Mouse (Mus musculus): Measurements from ENCODE around the gene Eif2s1. TPM values are rescaled to one million over a fixed set of nuclear protein-coding genes. Genes with fewer than 3 reads are reported as not detected.

Gene Eif2s1
- total and polyA plus RNA-seq, 3 experiments, result 124 to 351 (median 196) TPM

DNA sequence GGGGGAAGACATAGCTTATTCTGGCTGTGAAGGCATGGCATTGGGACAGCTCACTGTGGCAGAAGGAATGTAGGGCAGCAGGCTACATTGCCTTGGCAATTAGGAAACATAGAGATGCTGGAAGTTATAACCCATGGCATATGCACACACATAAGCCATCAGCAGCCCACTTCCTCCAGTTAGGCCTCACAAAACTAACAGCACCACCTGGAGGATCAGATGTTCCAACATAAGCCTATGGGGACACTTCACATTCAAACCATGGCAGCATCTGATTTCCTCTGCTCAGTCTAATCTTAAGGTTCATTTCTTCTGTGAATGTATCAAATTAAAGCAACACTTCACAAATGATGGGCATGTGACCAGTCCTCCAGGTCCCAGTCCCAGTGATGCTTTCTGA is 47.2 kb upstream of the Eif2s1 start:
- dilution Hi-C loops (cut with MboI; ENCODE audit: extremely low pct_ligation_motif_present, extremely low pct_unique_long_range_greater_than_20kb, low sequenced_read_pairs) (no loop called here), in situ Hi-C loops (cut with MboI; ENCODE audit: low pct_ligation_motif_present, low pct_unique_long_range_greater_than_20kb, low sequenced_read_pairs) (loop anchor here (25.0 kb wide), 1 partner anchor 477 kb away; no protein-coding TSS in a partner anchor)
- Histone ChIP-seq H3K36me3 (replicated peaks in 1 of 2; ENCODE audit: control insufficient read depth in 1 of 2, insufficient read depth in 1 of 2, low read length in 1 of 2) (peaks cover 0 to 18% of the 10 kb centered on the region in 2 experiments), H3K9ac (ENCODE audit: insufficient read depth, low read depth) (no peak overlapping the region), H3K4me3 (replicated peaks in 1 of 3; ENCODE audit: low read depth in 2 of 3, low read length in 2 of 3, poor library complexity in 1 of 3) (no peak overlapping the region), H3K4me1 (ENCODE audit: control insufficient read depth in 1 of 2, insufficient read depth in 2 of 2) (peaks cover 2 to 5% of the 10 kb centered on the region in 2 experiments; a peak in 3 of 4 replicates), H3K4me2 (ENCODE audit: insufficient read depth, low read depth, poor library complexity, severe bottlenecking) (no peak overlapping the region), H3K27ac (ENCODE audit: insufficient read depth, low read depth) (no peak overlapping the region), H3K79me2 (replicated peaks; ENCODE audit: control insufficient read depth, extremely low read depth, insufficient read depth, poor library complexity, severe bottlenecking) (no peaks in the 10 kb centered on the region), H3K27me3 (replicated peaks) (no peaks in the 10 kb centered on the region), H3K9me3 (replicated peaks; ENCODE audit: low read length) (no peaks in the 10 kb centered on the region)
- peak; percentile 16 for DNase-seq (ENCODE audit: extremely low read depth)
- TF ChIP-seq CTCF (conservative IDR thresholded peaks at IDR 0.05 in 1 of 2, IDR thresholded peaks at IDR 0.05 in 1 of 2; ENCODE audit: low read depth in 2 of 2, low read length in 2 of 2) (peak in 1 of 2 experiments; percentile 46; a peak in 2 of 4 replicates), USF2 (conservative IDR thresholded peaks at IDR 0.05; ENCODE audit: low read depth, low read length) (no peak), RAD21 (IDR thresholded peaks at IDR 0.05; ENCODE audit: low read depth, low read length) (peak; percentile 41), SMC3 (IDR thresholded peaks at IDR 0.05; ENCODE audit: low read depth, low read length) (peak; percentile 40), ZNF384 (IDR thresholded peaks at IDR 0.05; ENCODE audit: low read depth, low read length) (no peak), SIN3A (IDR thresholded peaks at IDR 0.05; ENCODE audit: low read length) (no peak)

DNA sequence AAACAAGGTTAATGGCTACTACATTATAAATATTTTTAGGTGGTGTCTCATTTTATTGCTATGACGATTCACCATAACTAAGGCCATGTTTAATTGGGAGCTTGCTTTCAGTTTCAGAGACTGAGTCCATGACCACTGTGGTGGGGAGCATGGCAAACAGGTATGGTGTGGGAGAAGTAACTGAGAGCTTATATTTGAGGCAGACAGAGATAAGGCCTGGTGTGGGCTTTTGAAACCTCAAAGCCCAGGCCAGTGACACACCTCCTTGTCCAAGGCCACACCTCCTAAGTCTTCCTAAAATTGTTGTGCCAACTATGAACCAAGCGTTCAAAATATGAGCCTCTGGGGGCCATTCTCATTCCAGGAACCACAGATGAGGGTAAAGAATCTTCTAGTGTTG is 27.1 kb upstream of the Eif2s1 start:
- H3K79me2 ChIP-seq (replicated peaks; ENCODE audit: control insufficient read depth, extremely low read depth, insufficient read depth, poor library complexity, severe bottlenecking), result no peaks in the 10 kb centered on the region
- no peak overlapping the region for H3K27ac ChIP-seq (ENCODE audit: insufficient read depth, low read depth)
- no peaks in the 10 kb centered on the region for H3K4me1 ChIP-seq (ENCODE audit: control insufficient read depth in 1 of 2, insufficient read depth in 2 of 2)
- no peak overlapping the region for H3K9ac ChIP-seq (ENCODE audit: insufficient read depth, low read depth)
- dilution Hi-C loops (cut with MboI; ENCODE audit: extremely low pct_ligation_motif_present, extremely low pct_unique_long_range_greater_than_20kb, low sequenced_read_pairs) (no loop called here), in situ Hi-C loops (cut with MboI; ENCODE audit: low pct_ligation_motif_present, low pct_unique_long_range_greater_than_20kb, low sequenced_read_pairs) (no loop called here)
- DNase-seq (ENCODE audit: extremely low read depth), result no peak
- no peak overlapping the region for H3K4me3 ChIP-seq (replicated peaks in 1 of 3; ENCODE audit: low read depth in 2 of 3, low read length in 2 of 3, poor library complexity in 1 of 3)
- H3K36me3 ChIP-seq (replicated peaks in 1 of 2; ENCODE audit: control insufficient read depth in 1 of 2, insufficient read depth in 1 of 2, low read length in 1 of 2), result peaks cover 22 to 70% of the 10 kb centered on the region in 2 experiments
- no peaks in the 10 kb centered on the region for H3K9me3 ChIP-seq (replicated peaks; ENCODE audit: low read length)
- H3K4me2 ChIP-seq (ENCODE audit: insufficient read depth, low read depth, poor library complexity, severe bottlenecking), result no peak overlapping the region
- no peaks in the 10 kb centered on the region for H3K27me3 ChIP-seq (replicated peaks)
- TF ChIP-seq IRF4 (IDR thresholded peaks at IDR 0.05; ENCODE audit: low read depth, low read length) (no peak), SMC3 (IDR thresholded peaks at IDR 0.05; ENCODE audit: low read depth, low read length) (no peak), ETS1 (conservative IDR thresholded peaks at IDR 0.05; ENCODE audit: low read depth, low read length) (no peak), TCF12 (IDR thresholded peaks at IDR 0.05; ENCODE audit: low read depth, low read length) (no peak), ZMIZ1 (IDR thresholded peaks at IDR 0.05; ENCODE audit: low read depth, low read length) (no peak), UBTF (IDR thresholded peaks at IDR 0.05; ENCODE audit: low read depth, low read length) (no peak), CHD1 (IDR thresholded peaks at IDR 0.05; ENCODE audit: low read depth, low read length) (no peak), TBP (conservative IDR thresholded peaks at IDR 0.05; ENCODE audit: low read depth, low read length) (no peak), GABPA (IDR thresholded peaks at IDR 0.05; ENCODE audit: insufficient replicate concordance, low read depth, low read length) (no peak), MXI1 (IDR thresholded peaks at IDR 0.05; ENCODE audit: low read depth, low read length) (no peak), JUN (IDR thresholded peaks at IDR 0.05; ENCODE audit: insufficient read depth, low read depth, low read length) (no peak), MEF2A (IDR thresholded peaks at IDR 0.05; ENCODE audit: borderline replicate concordance, low read depth, low read length) (no peak), ZNF384 (IDR thresholded peaks at IDR 0.05; ENCODE audit: low read depth, low read length) (no peak)

All from CH12.LX (cell line).